Mouse (Mus musculus) layer of hippocampus, adult 8-10 months (tissue): ENCODE data around the gene Phf10. TPM values are rescaled to one million over a fixed set of nuclear protein-coding genes. Genes with fewer than 3 reads are reported as not detected.
A peak's percentile ranks its signal among the peaks of the same experiment; 100 is the strongest.
"Not testable (repeated sequence)": the region's sequence is repeated elsewhere in the genome, so short reads cannot be mapped to it uniquely, and the experiment has no call there.

Experiments
- DNase-seq, 2 experiments: peaks; one replicate each; pipeline ENCODE4 v3.0.0; 2022; ENCODE audit warnings: low spot score in 2 of 2
- total RNA-seq, 4 experiments: library from RNA; stranded (reverse); gene quantifications; 2 replicates each; pipeline ENCODE4 v1.2.4; 2022

Gene Phf10
- total RNA-seq = 10 to 100 TPM; 51.9 to 58.2 (median 55.7) TPM

DNA sequence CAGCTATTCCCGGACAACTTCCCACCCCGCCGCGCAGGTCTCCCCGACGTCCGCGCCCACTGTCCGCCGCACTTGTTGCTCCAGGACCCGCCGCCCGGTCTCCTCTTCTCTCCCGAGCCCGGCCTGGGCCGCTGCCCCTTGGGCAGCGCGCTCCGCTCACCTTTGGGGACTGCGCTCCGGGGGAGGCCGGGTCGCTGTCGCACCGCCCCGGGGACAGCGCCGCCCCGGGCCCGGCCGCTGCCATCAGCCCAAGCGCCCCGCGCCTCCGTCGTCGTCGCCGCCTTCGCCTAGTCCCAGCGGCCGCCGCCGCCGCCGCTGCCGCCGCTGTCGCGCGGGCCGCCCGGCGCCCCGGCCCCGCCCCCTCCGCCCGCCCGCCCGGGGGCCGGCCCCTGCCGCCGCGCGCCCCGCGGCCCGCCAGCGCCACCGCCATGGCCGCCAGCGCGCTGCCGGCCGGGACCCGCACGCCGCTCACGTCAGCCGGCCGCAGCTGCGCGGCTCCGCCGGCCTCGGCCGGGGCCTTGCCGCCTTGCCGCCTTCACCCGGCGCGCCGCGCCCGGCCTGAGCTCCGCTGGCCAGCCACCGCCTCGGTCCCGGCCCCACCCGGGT, at the start of gene Phf10:
Gene Phf10 (minus strand): TSS at position 323 of the 606 bp plus-strand sequence.
- not testable (repeated sequence) for DNase-seq

- DNase-seq = not testable (repeated sequence)
Measured at GRCm38 (mm10) chr17:15009706-15010413, 48.8 kb upstream of the Phf10 start, which contains the start of gene Gm3435. TSS of gene Gm3435 (plus strand) at chr17:15010176.

GRCm38 (mm10) chr17:15009088-15009487, 48.0 kb upstream of the Phf10 start:
- DNase-seq = not testable (repeated sequence)

DNA sequence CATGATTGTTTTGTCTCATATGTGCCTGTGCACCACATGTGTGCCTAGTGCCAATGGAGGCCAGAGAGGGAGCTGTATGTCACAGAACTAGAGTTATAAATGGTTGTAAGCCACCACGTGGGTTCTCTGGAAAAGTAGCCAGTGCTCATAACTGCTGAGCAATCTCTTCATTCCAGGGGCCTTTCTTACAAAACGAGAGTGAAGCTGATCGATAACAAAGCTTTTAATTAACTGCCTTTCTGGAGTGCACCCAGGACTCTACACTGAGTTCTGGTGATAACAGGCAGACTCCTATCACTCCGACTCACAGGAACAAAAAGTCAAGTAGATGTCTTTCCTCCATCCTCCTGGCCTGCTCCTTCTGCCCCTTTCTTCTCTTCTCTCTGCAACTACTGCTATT, 39.0 kb upstream of the Phf10 start:
- DNase-seq = not testable (repeated sequence)

GRCm38 (mm10) chr17:14994140-14994539, 33.1 kb upstream of the Phf10 start:
- DNase-seq = not testable (repeated sequence)

DNA sequence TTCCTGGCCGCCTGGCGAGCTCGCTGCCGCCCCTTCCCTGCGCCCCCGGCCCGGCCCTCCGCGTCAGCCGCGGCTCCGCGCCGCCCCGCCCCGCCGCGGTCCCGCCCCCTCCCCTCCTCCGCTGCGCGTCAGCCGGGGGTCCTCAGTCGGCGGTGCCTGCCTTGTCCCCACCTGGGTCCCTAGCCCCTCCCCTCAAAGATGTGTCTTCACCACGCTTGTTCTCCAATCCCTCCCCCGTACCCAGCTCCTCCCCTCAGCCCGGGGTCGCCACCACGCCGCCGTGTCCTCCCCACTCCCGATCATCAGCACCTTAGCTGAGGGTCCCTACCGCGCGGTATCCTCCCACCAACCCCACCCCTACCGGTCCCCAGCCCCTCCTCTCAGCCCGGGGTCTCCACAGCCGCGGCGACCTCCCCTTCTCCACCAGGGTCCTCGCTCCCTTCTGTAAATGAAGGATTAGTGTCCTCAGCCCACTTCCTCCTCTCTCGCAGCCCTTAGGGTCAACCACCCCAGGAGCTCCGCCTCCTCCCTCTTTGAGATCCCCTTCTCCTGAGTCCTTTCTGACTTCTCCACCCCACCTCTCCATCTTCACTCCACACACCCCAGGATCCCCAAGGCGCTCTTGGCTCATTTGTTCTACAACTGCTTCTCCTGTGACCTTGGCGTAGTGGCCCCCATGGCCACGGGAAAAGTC, 32.2 kb upstream of the Phf10 start:
- not testable (repeated sequence) for DNase-seq

GRCm38 (mm10) chr17:14992522-14993138, 31.6 kb upstream of the Phf10 start:
- not testable (repeated sequence) for DNase-seq

GRCm38 (mm10) chr17:14990116-14990702, 29.1 kb upstream of the Phf10 start:
- DNase-seq = peak in 1 of 2 experiments; percentile 7

DNA sequence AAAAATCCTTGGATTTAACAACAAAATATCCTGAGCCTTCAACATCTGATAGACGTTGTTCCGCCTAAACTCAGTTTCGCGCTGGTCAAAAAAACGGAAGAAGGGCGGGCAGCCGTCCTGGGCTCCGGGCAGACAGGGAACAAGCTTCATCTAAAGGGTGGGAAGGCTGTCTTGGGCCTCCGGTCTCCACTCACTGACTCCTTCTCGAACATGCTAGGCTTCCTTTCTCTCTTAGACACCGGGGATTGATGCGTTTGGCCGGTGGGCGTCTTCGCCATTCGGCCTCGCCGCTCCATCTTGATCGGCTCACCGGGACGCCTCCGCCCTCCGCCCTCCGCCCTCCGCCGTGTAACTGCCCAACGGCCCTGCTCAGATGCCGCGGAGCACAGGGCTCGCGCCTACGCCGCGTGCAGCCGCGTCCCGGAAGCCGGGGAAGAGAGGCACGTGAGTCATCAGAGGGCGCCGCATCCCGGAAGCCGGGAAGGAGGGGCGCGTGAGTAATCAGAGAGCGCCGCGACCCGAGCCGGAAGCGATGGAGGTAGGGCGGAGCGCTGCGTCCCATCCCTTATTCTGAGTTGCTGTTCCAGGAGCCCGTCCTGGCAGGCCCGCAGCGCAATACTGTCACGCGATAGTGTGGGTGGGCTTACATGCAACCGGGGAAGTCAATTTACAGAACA, 17.4 kb upstream of the Phf10 start, which contains the start of the genes 9030025P20Rik and Gm3417:
Gene 9030025P20Rik (plus strand): TSS at position 107 of the 677 bp plus-strand sequence.
Gene Gm3417 (minus strand): TSS at position 429 of the 677 bp plus-strand sequence.
- not testable (repeated sequence) for DNase-seq

DNA sequence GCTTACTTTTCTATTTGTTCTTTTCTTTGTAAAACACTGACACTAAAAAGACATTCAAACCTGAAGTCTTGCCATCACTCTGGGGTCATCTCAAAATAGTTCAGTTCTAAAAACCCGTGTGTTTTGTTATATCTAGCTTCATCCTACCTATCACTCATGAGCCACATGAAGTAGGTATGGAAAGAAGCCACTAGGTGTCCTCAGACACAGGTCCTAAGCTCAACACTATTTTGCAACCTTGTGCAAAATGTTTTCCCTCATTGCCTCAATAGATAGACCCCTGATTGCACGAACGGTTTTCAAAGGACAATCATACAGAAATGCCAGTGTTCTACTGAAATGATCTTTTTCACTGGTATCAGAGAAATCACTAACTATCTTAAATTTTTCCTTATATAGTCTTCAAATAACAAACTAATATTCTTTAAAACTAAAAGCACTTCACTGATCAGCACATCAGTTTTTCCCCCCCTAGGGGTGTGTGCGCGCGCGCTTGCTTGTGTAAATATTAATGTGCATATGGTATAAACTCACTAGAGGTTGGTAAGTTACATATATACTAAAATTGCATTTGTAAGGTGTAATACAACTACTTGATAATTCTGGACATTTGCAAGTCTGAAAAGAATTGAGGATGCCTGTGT, 16.8 kb upstream of the Phf10 start:
- DNase-seq = not testable (repeated sequence)

DNA sequence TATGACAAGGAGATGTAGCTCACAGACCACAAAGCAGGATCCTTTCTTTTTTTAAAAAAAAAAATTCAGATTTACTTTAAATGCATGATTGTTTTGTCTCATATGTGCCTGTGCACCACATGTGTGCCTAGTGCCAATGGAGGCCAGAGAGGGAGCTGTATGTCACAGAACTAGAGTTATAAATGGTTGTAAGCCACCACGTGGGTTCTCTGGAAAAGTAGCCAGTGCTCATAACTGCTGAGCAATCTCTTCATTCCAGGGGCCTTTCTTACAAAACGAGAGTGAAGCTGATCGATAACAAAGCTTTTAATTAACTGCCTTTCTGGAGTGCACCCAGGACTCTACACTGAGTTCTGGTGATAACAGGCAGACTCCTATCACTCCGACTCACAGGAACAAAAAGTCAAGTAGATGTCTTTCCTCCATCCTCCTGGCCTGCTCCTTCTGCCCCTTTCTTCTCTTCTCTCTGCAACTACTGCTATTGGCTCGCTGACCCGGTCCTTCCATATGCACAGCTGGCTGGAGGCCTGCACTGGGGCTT, 7.4 kb upstream of the Phf10 start:
- DNase-seq = not testable (repeated sequence)

- DNase-seq = not testable (repeated sequence)
Measured at GRCm38 (mm10) chr17:14961557-14962154, 583 bp upstream of the Phf10 start.

DNA sequence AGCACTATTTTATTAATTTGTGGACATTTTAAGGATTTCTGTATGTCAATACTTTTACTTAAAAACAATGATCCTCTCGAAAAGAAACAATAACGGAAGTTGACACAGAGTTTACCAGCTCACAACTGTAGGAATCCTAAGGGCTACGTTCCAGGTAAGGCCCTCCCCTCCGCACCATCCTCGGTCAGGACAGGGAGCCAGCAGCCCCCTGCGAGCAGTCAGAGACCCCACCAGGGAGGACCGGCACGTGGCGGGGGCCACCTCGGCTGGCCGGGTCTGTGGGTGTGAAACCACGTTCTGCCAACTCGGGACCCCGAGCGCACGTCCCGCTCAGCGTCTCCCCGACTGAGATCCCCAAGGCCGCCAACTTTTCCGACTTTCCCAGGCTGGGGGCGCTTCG, 553 bp downstream of the Phf10 start:
- no peak for DNase-seq

DNA sequence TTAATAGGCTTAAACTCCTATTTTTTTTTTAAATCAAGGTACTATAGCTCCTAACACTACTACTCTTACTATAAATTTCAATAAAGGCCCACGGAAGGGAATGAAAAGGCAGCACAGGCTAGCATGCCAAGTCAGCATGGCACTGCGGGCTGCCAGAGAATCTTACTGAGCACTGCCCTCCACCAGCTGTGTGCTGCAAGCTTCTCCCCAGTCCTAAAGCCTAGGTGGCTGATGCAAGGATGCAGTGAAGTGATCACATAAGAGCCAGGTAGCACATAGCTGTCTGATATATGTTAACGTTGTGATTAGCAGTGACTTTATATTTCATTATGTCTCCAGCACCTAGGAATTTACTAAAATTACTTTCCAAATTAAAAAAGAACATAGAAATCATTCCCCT, 1.1 kb downstream of the Phf10 start:
- no peak for DNase-seq

GRCm38 (mm10) chr17:14958686-14959327, 2.3 kb downstream of the Phf10 start:
- DNase-seq = no peak

DNA sequence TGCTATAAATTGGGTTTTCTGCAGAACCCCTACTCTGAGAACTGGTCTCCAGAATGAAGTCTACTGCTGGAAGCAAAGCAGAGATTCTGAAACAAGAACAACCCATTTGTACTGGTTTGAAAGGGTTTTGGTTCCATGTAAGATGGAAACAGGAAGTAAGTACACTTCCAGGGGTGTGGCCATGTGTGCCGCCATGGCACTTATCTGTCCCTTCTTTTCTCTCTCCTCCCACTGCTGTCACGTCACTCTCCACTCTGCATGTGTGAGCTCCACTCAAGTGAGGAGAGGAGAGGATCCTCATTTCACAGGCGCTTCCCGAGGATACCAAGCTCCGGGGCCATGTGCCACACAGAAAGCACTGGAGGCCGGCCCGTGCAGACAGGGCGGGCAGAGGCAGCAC, 7.6 kb downstream of the Phf10 start:
- no peak for DNase-seq

DNA sequence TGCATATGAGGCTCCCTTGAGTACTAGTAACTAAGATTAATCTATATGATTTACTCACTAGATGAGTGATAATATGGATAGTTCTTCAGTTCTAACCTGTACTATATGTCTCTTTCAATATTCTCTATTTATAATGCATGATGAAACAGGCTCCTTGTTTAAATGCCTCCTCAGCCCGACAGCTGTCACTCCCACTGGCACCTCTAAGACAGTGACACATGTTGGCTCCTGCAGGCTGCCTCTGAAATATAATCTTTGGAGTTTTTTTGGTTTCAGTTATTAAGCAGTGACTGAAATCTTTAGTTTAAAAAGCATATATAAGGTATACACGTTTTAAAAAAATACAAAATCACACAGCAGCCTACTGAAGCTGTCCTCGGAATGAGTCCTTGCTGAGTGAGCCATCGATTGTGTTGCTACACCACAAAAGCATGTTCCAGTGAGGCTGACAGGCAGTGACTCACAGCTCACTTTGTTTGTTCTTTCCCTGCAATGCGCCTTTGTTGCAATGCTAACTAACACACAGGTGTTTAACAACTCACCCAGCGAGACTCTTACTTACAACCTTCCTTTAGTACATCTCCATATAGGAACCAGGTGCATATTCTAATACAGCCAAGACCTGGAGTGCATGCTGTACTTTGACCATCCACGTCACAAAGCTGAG, 11.8 kb downstream of the Phf10 start:
- no peak for DNase-seq

GRCm38 (mm10) chr17:14944551-14944950, 16.5 kb downstream of the Phf10 start:
- no peak for DNase-seq
